Mouse (Mus musculus) gastrocnemius, adult 2 months (tissue): Measurements from ENCODE around the gene Sec24d. TPM values are rescaled to one million over a fixed set of nuclear protein-coding genes. Genes with fewer than 3 reads are reported as not detected.

Experiments
- DNase-seq: peaks from one replicate; pipeline ENCODE4 v3.0.0; 2022
- H3K27ac ChIP-seq: fragments of 200-600 bp; 2 replicates; pipeline ENCODE4 v1.8.1; 2022; ENCODE audit warnings: mild to moderate bottlenecking
- H3K4me3 ChIP-seq: fragments of 200-600 bp; 2 replicates; pipeline ENCODE4 v1.8.1; 2022; ENCODE audit warnings: mild to moderate bottlenecking, moderate library complexity
- CTCF ChIP-seq: fragments of 200-600 bp; IDR thresholded peaks from 2 replicates; pipeline ENCODE4 v1.8.1; 2022; ENCODE audit warnings: antibody characterized with exemption, mild to moderate bottlenecking, moderate library complexity
- intact Hi-C: fragments of 180-260 bp; cut with DNase I; formaldehyde crosslinking; loops from one replicate; pipeline ENCODE4 v1.15.1; 2025
- total RNA-seq, 2 experiments: library from RNA; stranded (reverse); gene quantifications; 2 replicates each; pipeline ENCODE4 v1.2.3; 2021

Gene Sec24d
- total RNA-seq, 2 experiments from 2014 or later, result 5.2 to 9.8 TPM

DNA sequence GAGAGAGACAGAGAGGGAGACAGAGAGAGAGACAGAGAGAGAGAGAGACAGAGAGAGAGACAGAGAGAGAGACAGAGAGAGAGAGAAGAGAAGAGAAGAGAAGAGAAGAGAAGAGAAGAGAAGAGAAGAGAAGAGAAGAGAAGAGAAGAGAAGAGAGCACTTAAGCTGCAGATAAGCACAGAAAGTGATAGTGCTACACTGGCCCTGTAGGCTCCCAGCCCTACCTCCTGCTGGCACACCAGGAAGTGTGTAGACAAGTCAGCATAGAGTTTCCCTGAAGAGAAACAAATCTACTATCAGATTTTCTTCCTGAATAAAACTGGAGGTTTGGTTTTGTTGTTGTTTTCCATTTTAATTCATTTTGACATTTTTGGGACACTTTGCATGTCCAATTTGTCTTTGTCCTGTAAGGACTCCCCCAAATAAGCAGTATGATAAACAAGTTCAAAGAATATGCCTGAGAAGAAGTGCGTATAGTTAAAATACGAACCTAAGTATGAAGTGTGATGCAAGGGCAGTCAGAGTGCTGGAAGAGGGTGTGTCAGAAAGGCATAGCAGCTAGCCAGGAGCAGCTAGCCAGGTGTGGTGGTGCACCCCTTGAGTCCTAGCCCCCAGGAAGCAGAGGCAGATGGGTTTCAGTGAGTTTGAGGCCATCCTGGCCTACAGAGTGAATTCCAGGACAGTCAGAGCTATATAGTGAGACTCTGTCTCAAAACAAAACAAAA, 65.2 kb downstream of the Sec24d start:
- no peak for TF ChIP-seq CTCF
- no peak for DNase-seq
- Histone ChIP-seq H3K4me3 (no peak overlapping the region), H3K27ac (peak overlapping the region; percentile 38; the same call in 1 of the 2 replicates)
- intact Hi-C loops, result no loop called here

DNA sequence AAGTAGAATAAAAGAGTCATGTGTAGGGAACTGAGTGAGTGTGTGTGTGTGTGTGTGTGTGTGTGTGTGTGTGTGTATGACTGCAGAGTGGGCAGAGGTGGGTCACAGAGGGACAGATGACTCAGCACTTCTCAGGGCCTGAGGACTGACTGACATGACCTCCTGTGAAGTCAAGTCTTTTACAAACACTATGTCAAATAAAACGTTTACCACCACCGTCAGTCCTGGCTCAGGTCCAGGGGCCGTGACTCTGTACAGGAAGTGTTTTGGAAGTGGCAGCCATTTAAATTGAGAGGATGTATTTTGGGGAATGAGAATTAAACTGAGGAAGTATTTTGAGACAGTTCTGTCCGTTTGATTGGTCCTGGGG, 65.8 kb downstream of the Sec24d start:
- TF ChIP-seq CTCF, result no peak
- intact Hi-C loops, result no loop called here
- no peak for DNase-seq
- H3K4me3 ChIP-seq, result no peak overlapping the region
- peak overlapping the region; percentile 38; the same call in 1 of the 2 replicates for H3K27ac ChIP-seq

DNA sequence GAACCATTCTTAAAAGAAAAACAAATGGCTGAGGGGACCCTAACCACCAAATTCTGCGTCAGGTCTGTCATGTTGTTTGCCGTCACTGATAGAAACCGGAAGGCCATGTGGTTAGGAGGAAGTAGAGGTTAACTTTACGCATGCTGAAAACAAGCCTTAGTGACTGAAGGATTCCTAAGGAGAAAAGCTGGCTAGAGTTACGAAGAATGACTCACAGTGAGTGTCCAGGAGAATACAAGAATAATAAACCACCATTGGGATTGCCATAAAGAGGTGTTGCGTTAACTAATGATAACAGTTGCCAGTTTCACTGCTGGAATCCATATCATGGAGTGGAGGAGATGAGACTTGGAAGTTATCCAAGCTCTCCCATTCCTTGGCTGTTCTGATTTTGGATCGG, 67.7 kb downstream of the Sec24d start:
- H3K4me3 ChIP-seq, result no peak overlapping the region
- no peak for TF ChIP-seq CTCF
- H3K27ac ChIP-seq, result no peak overlapping the region
- intact Hi-C loops, result no loop called here
- no peak for DNase-seq

DNA sequence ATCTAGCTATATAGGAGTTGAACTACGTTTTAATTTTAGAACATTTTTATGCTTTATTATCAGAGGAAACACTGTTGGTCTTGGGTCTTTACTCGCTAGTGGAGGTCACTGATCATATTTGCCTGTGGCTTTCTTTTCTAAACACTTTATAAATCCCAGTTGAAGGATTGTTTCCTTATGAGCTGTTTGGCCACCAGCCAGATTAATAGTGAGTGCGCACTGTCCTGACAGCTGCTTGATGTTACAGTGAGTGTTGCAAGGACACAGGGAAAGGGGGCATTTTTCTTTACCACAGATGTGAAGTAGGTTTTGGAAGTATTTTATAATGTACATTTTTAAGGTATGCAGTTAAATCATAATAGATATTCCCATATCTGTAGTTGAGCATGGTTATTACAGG, 68.2 kb downstream of the Sec24d start:
- no peak for TF ChIP-seq CTCF
- intact Hi-C loops, result no loop called here
- Histone ChIP-seq H3K4me3 (0 out of 2 replicates have a peak overlapping the region, but pooled peaks have one; percentile 26), H3K27ac (0 out of 2 replicates have a peak overlapping the region, but pooled peaks have one; percentile 13)
- DNase-seq, result no peak

DNA sequence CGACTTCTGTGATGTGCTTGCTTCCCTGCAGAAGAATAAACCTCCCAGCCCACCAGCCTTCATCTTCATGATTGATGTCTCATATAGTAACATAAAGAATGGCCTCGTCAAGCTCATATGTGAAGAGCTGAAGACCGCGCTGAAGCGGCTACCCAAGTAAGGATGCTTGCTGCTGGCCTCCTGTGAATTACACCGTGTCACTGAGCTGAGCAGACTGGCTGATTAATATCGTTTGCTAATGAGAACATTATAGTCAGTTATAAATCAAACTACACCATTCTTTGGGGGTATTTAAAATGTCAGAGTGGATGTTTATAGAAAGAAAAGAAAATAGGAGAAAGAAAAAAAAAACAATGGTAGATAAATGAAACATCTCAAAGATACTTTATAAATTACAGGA, 69.2 kb downstream of the Sec24d start:
- no peak overlapping the region for H3K4me3 ChIP-seq
- intact Hi-C loops, result no loop called here
- no peak for DNase-seq
- TF ChIP-seq CTCF, result no peak
- H3K27ac ChIP-seq, result no peak overlapping the region

DNA sequence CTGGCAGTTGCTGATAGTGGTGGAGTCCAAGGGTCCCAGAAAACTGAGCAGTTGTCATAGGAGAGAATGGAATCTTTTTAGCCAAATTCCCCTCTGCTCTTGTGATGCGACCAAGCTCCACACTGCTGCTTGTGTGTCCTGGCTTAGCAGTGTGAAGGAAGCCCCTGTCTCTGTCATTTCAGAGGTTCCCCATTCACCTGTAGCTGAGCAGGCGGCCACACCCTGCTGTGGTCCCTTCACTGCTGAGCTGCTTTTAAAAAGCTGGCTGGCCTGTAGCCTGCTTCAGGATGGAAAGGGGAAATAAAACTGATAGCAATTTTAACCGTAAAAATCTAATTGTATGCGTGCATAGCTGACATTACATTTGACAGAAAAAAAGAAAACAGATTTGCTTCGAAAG, 69.7 kb downstream of the Sec24d start:
- no peak for DNase-seq
- intact Hi-C loops, result no loop called here
- H3K27ac ChIP-seq, result no peak overlapping the region
- no peak overlapping the region for H3K4me3 ChIP-seq
- TF ChIP-seq CTCF, result no peak

DNA sequence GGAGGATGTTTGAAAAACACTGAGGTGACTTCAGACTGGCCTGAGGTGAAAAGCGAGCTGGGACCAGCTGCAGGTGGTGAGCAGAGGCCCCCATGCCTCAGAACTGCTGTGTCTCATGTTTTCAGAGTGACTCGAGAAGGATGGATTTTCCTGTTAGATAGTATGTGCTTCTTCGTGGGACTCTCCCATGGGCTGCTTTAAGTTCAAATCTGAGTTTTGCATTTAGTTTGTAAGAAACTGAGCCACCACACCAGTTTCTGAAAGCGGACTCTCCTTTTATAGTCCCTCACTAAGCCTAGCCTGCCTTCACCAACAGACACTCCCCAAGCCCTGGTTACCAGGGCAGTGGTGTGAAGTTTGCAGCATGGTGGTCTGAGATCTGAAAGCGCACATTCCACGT, 70.6 kb downstream of the Sec24d start:
- intact Hi-C loops, result no loop called here
- Histone ChIP-seq H3K27ac (no peak overlapping the region), H3K4me3 (no peak overlapping the region)
- TF ChIP-seq CTCF, result no peak
- no peak for DNase-seq

DNA sequence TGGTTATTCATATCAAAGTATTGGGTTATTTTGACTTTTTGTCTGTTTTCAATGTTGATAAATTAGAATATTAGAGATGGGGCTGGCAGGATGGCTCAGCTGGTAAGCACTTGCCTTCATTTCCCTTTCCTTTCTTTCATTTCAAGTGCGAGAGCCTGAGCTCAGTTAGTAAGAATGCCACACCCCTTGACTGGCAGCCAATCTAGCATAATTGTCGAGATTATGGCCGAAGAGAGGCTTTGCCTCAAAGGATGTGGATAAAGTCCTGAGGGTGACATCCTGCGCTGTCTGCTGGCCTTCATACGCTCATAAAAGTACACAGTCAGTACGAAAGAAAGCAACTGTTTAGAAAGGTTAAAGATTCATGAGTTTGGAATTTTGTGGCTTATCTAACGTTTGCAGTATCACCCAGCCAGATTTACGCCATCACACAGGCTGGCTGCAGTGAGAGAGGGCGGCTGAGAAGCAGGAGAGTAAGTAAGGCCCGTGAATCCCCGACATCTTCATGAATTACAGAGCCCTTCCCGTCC, 71.5 kb downstream of the Sec24d start:
- no peak overlapping the region for H3K4me3 ChIP-seq
- intact Hi-C loops, result no loop called here
- DNase-seq, result peak; percentile 50
- no peak for TF ChIP-seq CTCF
- no peak overlapping the region for H3K27ac ChIP-seq

DNA sequence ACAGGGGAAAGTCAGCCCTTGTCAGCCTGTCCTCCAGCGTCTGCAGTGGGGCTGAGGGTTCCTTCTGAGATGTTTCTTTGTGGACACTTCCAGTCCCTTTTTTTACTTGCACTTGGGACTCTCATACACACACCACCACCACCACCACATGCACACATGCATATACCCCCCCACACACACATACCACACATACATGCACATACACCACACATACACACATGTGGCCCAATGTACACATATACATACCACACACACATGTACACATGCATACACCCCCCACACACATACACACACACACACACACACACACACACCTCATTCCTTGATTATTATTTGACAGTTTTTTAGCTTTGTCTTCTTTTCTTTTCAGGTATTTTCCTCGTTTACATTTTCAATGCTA, 73.8 kb downstream of the Sec24d start:
- Histone ChIP-seq H3K4me3 (no peak overlapping the region), H3K27ac (no peak overlapping the region)
- DNase-seq, result no peak
- intact Hi-C loops, result no loop called here
- TF ChIP-seq CTCF, result no peak

DNA sequence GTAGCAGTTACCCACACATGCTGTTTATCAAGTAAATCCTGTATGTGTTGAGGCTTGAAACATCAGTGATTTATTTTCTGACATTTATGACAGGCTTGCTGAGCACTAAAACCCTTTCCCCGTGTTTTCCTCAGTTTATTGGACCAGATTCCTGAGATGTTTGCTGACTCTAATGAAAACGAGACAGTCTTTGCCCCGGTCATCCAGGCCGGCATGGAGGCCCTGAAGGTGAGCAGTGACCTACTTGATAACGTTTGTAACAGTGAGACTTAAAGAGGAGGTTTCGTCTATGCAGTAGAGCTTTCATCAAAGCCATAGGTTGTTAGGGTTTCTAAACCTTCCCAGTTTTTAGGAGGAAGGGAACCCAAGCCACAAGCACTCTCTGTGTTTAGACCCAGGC, 76.4 kb downstream of the Sec24d start:
- no peak for DNase-seq
- TF ChIP-seq CTCF, result no peak
- H3K4me3 ChIP-seq, result no peak overlapping the region
- intact Hi-C loops, result no loop called here
- H3K27ac ChIP-seq, result no peak overlapping the region

DNA sequence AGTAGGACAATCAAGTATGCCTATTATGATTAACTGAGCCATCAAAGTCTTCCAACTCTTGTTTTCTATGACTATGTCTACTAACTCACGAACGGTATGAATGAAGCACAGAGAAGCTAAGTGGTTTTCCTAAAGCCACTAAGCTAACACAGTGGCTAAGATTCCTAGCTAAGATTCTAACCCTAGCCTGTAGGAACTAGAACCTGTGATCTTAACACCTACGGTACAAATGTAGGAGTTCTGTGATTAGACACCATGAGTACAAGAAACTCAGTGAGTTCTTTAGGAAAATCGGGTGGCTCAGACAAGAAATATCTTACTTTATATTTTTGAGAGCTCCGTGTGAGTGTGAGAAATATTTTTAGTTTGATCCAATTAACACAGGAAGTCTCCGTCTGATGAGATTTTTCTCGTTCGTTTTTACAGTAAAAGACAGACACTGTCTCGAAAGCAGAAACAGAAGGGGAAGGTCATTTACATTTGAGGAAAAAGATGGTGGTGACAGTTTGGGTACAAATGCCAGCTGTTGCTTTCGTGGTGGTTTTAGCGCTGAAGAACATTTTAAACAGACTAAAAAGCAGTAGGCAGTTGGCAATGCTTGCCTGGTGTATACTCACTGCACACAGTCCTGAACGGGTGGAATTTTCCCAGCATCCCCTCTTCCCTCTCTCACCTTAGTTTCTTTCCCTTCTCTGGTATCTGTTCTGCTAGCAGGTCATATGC, 81.0 kb downstream of the Sec24d start:
- no peak for DNase-seq
- H3K4me3 ChIP-seq, result no peak overlapping the region
- intact Hi-C loops, result no loop called here
- no peak overlapping the region for H3K27ac ChIP-seq
- no peak for TF ChIP-seq CTCF

DNA sequence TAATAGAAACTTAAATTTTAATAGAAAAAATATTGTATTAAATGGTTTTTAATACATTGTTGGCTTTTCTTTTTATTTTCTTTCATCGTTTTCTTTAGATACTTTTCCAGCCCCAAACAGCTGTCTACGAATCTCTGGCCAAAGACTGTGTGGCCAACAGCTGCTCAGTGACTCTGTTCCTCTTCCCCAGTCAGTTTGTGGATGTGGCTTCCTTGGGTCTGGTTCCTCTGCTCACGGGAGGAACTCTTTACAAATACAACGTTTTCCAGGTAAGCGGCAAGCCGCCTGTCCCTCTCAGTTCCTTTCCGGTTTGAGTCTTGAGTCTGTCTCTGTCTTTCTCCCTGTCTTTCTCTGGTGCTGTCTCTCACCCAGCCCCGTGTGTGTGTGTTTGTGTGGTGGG, 83.3 kb downstream of the Sec24d start:
- H3K27ac ChIP-seq, result peak overlapping the region; percentile 51
- no peak for TF ChIP-seq CTCF
- intact Hi-C loops, result loop anchor here (10.0 kb wide), 1 partner anchor 406 kb away; no protein-coding TSS in a partner anchor
- DNase-seq, result no peak
- no peak overlapping the region for H3K4me3 ChIP-seq

DNA sequence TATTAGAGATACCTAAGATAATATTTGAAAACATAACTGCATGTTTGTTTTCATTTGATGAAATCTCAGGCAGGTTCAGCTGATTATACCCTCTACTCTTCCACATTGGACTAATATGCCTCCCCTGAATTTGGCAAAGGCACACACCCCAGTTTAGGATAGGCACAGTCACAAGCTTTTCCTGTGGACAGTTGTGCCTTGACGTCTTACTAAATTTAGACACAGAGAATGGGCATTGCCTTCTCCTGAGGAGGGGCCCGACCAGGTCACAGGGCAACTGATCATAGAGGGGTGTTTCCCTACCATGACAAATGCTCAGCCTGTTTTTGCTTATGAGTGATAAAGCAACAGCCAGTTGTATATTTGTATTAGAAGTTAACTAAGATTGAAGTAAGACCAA, 84.3 kb downstream of the Sec24d start:
- Histone ChIP-seq H3K4me3 (no peak overlapping the region), H3K27ac (peak overlapping the region; percentile 51)
- DNase-seq, result no peak
- intact Hi-C loops, result loop anchor here (10.0 kb wide), 1 partner anchor 407 kb away; no protein-coding TSS in a partner anchor
- TF ChIP-seq CTCF, result no peak
